Mouse (Mus musculus): Measurements from ENCODE around the gene Ccdc50.

- TF ChIP-seq CTCF (IDR thresholded peaks at IDR 0.05; ENCODE audit: low read depth), result no peak
- TF ChIP-seq EP300 (IDR thresholded peaks at IDR 0.05; ENCODE audit: low read depth), result no peak
These were observed at the start of gene Ccdc50 for GRCm38 (mm10) chr16:27388761-27389451.
